Mouse (Mus musculus) right cerebral cortex, postnatal 36 days (tissue): ENCODE data around the gene Adora1.
A peak's percentile ranks its signal among the peaks of the same experiment; 100 is the strongest.

Experiments
- DNase-seq, 2 experiments: peaks; one replicate each; pipeline ENCODE4 v3.0.0; 2022; ENCODE audit warnings: low spot score in 2 of 2, mixed read lengths in 1 of 2

The Adora1 gene

GRCm38 (mm10) chr1:134240701-134241100 is 5.5 kb upstream of the Adora1 start:
- DNase-seq = peak in 1 of 2 experiments; percentile 65

GRCm38 (mm10) chr1:134237438-134237837 is 2.2 kb upstream of the Adora1 start:
- DNase-seq = no peak

- DNase-seq = no peak
Observed at GRCm38 (mm10) chr1:134236142-134236541, 911 bp upstream of the Adora1 start.

- DNase-seq = peak; percentile 70 to 74
Observed at GRCm38 (mm10) chr1:134234455-134235390, 508 bp downstream of the Adora1 start.

- DNase-seq = no peak
Observed at GRCm38 (mm10) chr1:134233681-134234454, 1.4 kb downstream of the Adora1 start.

GRCm38 (mm10) chr1:134232778-134233531 is 2.3 kb downstream of the Adora1 start:
- peak in 1 of 2 experiments; percentile 73 for DNase-seq

- DNase-seq = no peak
Observed at GRCm38 (mm10) chr1:134232326-134232725, 2.9 kb downstream of the Adora1 start.

GRCm38 (mm10) chr1:134231681-134232080 is 3.5 kb downstream of the Adora1 start:
- no peak for DNase-seq

GRCm38 (mm10) chr1:134231270-134231669 is 4.0 kb downstream of the Adora1 start:
- DNase-seq = no peak

GRCm38 (mm10) chr1:134230638-134231228 is 4.5 kb downstream of the Adora1 start:
- DNase-seq = no peak

- no peak for DNase-seq
Observed at GRCm38 (mm10) chr1:134229806-134230575, 5.2 kb downstream of the Adora1 start.

GRCm38 (mm10) chr1:134226739-134227138 is 8.5 kb downstream of the Adora1 start:
- DNase-seq = no peak

- no peak for DNase-seq
Observed at GRCm38 (mm10) chr1:134225375-134225774, 9.9 kb downstream of the Adora1 start.

GRCm38 (mm10) chr1:134224649-134225227 is 10.5 kb downstream of the Adora1 start:
- DNase-seq = no peak

GRCm38 (mm10) chr1:134222122-134223055 is 12.8 kb downstream of the Adora1 start:
- no peak for DNase-seq

GRCm38 (mm10) chr1:134221172-134221571 is 14.1 kb downstream of the Adora1 start:
- DNase-seq = no peak

GRCm38 (mm10) chr1:134219608-134220007 is 15.6 kb downstream of the Adora1 start:
- DNase-seq = no peak

- no peak for DNase-seq
Observed at GRCm38 (mm10) chr1:134217942-134218341, 17.3 kb downstream of the Adora1 start.

- no peak for DNase-seq
Observed at GRCm38 (mm10) chr1:134217028-134217481, 18.2 kb downstream of the Adora1 start.
